Mouse (Mus musculus) c-Kit-positive CD71-positive TER-119-negative erythroid progenitor cells, embryonic 14.5 days (primary cell): ENCODE measurements around the gene Fbxl16.

Source experiments
- DNase-seq: peaks from one replicate; pipeline ENCODE4 v3.0.0-alpha.2; 2013; ENCODE audit warnings: low read depth

Fbxl16 gene

GRCm38 (mm10) chr17:25808789-25809605, at the start of gene Fbxl16:
Gene Fbxl16, plus strand, starts transcription at chr17:25809085.
- no peak for DNase-seq

GRCm38 (mm10) chr17:25760148-25760547, 48.7 kb upstream of the Fbxl16 start:
- no peak for DNase-seq

- no peak for DNase-seq
Measured at GRCm38 (mm10) chr17:25761561-25761970, 47.3 kb upstream of the Fbxl16 start.

DNA sequence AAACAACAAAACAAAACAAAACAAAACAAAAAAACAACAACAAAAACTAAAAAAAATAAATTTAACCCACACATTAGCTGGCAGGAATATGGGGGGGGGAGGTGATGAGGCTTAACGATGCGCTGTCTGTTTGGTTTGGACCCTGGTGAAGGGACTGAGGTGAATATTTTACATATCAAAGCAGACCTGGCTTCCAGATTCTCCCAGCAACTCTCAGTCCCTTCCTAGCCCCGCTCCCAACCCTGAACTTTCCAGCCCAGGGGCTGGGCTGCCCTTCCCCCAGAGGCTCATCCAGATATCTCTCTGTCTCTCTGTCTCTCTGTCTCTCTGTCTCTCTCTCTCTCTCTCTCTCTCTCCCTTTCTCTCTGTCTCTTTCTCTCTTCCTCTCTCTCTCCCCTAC, 46.3 kb upstream of the Fbxl16 start:
- no peak for DNase-seq

- no peak for DNase-seq
Measured at GRCm38 (mm10) chr17:25765886-25766285, 43.0 kb upstream of the Fbxl16 start.

DNA sequence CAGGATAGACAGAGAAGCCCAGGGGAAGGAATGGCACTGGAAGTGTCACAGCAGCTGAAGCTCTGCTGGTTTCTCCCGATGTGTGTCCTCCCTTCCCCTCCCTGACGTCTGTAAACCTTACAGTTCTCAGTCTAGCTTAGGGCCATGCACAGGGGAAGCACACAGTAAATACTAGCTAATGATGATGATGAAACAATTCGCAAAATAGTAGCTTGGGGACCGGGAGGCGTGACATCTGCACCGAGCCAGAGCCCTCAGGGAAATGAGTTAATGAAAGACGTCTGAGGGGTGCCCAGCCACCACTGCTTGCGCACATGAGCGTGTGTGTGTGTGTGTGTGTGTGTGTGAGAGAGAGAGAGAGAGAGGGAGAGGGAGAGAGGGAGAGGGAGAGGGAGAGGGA, 39.6 kb upstream of the Fbxl16 start:
- no peak for DNase-seq

GRCm38 (mm10) chr17:25773549-25774120, 35.2 kb upstream of the Fbxl16 start, which contains the start of gene Narfl:
Gene Narfl, plus strand, starts transcription at chr17:25773776.
- DNase-seq: peak; percentile 99

GRCm38 (mm10) chr17:25775318-25776062, 33.4 kb upstream of the Fbxl16 start:
- no peak for DNase-seq

DNA sequence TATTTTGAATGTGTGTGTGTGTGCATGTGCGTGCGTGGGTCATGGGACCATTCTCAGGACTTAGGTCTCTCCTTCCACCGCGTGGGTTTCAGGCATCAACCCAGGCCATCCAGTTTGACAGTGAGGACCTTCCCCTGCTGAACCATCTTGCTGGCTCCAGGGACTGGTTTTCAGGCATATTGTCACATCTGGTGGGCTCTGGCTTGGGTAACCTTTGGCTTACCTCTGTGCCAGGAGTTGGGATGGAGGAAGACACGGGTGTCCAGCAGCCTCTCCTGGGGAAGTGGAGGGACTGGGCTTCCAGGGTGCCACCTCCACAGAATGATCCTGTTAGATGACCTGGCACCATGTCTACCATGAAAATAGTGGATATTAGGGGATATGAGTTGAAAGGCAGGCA, 30.9 kb upstream of the Fbxl16 start:
- no peak for DNase-seq

DNA sequence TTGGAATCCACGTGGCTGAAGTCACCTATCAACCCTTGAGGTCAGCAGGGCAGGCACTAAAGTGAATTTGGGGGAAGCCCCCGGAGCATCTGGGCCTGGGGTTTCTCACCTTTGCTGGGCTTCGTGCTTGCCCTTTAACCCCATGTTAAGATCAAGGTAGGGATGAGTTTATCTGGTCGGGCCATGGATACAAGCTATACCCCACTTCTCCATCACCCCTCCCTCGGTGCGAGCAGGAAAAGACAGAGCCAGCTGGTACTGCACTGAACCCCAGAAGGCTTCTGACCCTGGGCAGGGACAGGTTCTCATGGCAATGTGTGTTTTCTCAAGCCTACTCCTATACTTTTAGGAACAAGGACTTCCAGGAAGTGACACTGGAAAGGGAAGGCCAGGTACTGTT, 27.5 kb upstream of the Fbxl16 start:
- DNase-seq: no peak

GRCm38 (mm10) chr17:25783086-25783485, 25.8 kb upstream of the Fbxl16 start:
- no peak for DNase-seq

DNA sequence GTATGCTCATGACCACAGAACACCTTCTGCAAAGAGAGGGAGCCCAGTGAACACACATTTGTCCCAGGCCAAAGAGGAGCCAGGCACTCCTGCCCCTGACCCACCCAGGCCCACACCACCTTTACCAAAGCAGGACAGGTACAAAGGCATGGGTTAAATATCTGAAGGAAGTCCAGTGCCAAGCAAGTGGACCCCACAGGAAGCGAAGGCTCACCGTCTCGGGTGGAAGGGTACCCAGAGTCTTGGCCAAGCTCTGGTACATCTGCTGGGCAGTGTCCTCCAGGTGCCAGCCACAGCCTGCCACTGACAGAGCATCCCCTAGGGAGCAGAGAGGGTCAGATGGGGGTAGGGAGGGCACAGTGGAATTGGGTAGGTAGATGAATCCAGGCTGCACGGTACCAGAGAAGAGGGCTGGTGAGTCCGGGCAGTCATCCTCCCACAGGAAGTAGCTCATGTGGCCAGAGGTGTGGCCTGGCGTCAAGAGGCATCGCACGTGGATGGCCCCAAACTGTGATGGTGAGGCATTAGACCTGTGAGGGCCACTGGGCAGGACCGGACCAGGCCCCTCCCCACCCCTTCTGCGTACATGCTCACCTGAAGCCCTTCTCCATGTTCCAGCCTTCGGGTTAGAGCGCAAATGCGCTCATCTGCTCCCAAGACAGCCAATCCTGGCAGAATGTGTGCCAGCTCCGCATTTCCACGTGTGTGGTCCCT, 24.9 kb upstream of the Fbxl16 start:
- no peak for DNase-seq

GRCm38 (mm10) chr17:25785281-25785745, 23.6 kb upstream of the Fbxl16 start, which contains the start of gene Haghl:
Gene Haghl, minus strand, starts transcription at chr17:25785673.
- DNase-seq: peak; percentile 94

GRCm38 (mm10) chr17:25786280-25786679, 22.6 kb upstream of the Fbxl16 start, which contains the start of gene Ccdc78:
Gene Ccdc78, plus strand, starts transcription at chr17:25786580.
- no peak for DNase-seq

DNA sequence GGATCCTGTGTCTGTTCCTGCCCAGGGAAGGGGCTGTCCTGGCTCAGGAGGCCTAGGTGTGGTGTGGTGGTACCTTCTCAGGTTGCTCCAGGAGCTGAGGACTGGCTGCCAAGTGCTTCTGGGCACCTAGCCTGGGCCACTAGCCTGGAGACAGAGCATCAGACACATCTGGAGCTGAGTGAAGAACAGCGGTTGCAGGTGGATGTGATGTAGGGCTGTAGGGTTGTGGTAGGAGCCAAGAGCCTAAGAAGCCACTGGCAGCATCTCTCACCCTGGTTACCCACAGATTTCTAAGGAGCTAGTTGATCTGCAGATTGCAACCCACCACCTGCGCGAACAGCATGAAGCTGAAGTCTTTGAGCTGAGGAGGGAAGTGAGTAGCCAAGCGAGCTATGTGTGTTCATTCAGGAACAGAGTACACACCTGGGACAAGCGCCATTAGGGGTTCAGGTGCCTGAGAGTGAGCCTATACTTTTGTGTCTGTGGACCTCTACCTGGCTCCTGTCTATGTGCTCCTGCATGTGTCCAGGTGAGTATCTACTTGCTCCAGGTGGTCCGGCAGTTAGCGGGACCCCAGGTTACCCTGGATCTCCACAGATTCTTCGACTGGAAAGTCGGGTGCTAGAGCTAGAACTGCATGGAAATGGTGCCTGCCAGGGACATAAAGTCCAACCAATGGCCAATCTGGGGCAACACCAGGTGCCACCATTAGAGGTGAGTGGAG, 21.9 kb upstream of the Fbxl16 start:
- DNase-seq: no peak

- DNase-seq: no peak
Measured at GRCm38 (mm10) chr17:25791320-25791842, 17.5 kb upstream of the Fbxl16 start.

DNA sequence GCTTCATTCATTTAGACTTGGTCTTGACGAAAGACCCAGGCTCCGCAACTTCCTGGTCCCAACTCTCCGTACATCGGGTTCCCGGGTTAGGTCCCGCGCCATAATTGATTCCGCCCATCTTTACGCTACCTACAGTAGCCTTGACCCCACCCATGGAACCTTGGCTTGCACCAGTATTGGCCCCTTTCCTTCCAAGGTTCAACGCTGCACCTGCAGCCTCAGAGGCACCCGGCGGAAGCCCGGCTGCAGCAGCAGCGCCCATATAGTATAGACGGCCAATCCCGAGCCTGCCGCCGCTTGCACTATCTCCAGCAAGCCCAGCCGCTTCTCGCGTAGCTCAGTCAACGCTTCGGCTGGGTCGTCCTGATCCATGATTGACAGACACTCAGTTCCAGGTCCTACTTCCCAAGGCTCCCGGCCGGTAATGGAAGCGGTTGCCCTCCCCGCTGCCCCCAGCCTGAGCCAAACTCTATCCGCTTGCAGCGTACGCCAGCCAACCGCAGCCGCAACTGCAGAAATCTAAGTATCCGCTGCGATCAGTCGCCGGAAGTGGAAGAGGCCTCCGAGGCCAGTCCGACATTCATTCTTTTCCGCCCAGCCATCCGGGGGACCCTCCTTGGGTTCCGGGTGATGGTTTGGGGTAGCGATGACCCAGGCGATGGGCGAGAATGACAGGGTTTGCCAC, 16.9 kb upstream of the Fbxl16 start:
- peak; percentile 82 for DNase-seq

- DNase-seq: peak; percentile 46
Measured at GRCm38 (mm10) chr17:25792615-25793014, 16.3 kb upstream of the Fbxl16 start, which contains the start of gene Fam173a. Gene Fam173a, minus strand, starts transcription at chr17:25792901.

- no peak for DNase-seq
Measured at GRCm38 (mm10) chr17:25794197-25794596, 14.7 kb upstream of the Fbxl16 start.

GRCm38 (mm10) chr17:25794998-25795397, 13.9 kb upstream of the Fbxl16 start:
- no peak for DNase-seq
